Mouse (Mus musculus) spleen, adult 12 weeks (tissue): ENCODE measurements around the gene Cand2.

ENCODE experiments used
- DNase-seq: peaks from one replicate; pipeline ENCODE4 v3.0.0; 2022; ENCODE audit warnings: low spot score

Cand2 gene

DNA sequence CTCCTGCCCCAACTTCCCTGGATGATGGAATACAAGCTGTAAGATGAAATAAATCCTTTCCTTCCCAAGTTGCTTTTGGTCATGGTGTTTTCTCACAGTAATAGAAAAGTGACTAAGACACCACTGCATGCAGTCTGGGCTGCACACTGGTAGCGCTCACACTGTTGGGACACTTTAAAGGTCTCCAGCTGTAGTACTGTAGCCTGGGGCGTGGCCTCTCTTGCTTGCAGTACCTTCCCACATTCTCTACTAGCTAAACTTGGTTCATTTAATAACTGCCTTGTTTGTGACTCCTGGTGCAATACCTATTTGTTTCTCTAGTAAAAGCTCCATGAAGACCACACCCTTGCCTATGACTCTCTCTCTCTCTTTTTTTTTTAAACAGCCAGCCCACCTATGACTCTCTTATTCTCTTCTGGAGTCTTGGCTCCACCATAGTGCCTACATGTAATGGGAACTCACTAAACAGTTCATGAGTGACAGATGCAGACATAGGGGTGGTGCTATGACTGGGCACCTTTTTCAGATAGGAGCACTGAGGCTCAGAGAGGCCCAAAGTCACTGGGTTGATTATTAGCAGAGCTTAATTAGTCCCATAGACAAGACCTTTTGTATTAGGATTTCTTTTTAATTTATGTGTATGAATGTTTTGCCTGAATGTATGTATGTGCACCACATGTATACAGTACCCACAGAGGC is 58.0 kb downstream of the Cand2 start:
- no peak for DNase-seq

DNA sequence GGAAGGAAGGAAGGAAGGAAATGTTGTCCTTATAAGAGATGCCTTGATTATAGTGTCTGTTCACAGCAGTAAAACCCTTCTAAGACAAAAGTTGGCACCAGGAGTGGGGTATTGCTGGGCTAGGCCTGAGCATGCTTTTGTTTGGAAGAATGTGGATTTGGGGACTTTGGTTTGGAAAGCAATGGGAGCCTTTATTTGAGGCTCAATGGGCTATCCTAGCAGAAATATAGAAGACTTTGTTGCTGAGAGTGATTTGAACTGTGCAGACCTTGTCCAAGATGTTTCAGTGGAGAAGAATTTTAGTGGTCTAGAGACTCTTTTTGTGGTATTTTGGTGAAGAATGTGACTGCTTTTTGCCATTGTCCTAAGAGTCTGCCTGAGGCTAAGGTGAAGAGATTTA is 59.5 kb downstream of the Cand2 start:
- DNase-seq: no peak

DNA sequence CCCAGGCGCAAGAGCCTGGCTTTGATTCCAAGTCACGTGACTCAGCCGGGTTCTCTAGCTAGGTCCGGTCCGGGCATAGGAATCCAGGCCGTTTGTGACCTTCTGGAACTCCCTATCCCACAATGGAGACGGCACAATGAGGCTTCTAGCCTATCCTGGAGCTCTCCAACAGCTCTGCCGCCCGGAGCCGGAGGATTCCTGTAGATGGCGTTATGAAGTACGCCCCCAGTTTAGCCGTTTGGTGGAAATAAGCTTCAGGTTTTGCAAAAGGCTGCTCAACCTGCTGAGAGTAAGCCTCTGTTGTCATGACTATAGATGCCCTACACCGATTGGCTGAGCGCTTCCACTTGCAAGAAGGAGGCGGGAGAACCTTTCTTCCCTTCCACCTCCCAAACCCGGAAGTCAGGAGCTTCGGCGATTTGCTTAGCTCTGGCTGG is 63.8 kb downstream of the Cand2 start, which contains the start of gene Efcab12:
Gene Efcab12, minus strand, starts transcription at position 252 of the 437 bp plus-strand sequence.
- DNase-seq: no peak

DNA sequence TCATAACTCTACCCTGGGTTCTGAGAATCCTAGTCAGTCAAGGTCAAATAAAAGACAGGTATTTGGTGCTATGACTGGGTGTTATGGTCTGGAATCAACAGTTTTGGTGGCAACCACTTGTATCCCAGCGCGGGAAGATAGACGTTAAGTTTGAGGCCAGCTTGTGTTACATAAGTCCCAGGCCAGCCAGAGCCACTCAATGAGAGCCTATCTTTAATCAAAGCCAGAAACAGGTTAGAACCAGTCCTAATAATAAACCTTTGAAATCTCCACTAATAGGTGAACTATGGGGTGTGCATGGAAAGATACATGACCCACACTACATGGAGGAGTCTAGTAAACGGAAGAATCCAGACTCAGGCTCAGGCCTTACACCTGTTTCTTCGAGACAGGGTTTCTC is 64.4 kb downstream of the Cand2 start:
- DNase-seq: no peak

DNA sequence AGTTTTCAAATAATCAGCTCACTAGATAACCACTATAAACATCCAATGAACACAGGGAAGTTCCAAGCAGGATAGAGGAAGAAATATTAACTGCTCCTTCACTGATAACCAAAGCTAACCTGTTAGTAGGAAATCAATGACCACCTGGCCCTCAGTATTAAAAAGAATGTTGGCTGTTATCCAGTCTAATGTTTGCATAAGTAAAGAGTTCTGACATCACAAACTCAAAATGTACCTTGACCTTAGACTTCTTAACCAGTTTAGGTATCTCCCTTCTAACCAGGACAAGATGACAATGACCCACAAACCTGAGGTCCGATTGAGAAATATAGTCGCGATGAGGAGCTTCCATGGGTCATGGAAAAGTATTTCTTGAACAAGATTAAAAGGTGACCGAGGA is 70.7 kb downstream of the Cand2 start:
- DNase-seq: no peak

DNA sequence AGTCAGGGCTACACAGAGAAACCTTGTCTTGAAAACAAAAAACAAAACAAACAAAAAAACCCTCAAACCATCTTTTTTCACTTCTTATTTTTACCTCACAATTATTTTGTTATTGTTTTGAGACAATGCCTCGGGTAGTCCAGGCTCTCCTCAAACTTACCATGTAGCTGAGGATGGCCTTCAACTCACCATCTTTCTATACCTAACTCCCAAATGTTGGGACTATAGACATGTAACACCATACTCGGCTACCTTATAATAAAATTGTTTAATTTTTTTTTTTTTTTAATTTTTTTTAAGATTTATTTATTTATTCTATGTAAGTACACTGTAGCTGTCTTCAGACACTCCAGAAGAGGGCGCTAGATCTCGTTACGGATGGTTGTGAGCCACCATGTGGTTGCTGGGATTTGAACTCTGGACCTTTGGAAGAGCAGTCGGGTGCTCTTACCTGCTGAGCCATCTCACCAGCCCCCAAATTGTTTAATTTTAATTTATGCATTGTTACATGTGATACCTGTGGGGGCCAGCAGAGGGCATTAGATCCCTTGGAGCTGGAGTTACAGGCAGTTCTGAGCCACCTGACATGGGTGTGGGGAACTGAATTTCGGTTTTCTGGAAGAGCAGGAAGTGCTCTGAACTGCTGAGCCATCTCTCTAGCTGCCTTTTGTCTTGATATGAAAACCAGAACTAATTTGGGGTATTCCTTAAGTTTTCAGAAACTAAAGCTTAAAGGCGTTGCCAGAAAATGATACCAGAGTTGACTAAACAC is 72.5 kb downstream of the Cand2 start:
- peak; percentile 57 for DNase-seq

DNA sequence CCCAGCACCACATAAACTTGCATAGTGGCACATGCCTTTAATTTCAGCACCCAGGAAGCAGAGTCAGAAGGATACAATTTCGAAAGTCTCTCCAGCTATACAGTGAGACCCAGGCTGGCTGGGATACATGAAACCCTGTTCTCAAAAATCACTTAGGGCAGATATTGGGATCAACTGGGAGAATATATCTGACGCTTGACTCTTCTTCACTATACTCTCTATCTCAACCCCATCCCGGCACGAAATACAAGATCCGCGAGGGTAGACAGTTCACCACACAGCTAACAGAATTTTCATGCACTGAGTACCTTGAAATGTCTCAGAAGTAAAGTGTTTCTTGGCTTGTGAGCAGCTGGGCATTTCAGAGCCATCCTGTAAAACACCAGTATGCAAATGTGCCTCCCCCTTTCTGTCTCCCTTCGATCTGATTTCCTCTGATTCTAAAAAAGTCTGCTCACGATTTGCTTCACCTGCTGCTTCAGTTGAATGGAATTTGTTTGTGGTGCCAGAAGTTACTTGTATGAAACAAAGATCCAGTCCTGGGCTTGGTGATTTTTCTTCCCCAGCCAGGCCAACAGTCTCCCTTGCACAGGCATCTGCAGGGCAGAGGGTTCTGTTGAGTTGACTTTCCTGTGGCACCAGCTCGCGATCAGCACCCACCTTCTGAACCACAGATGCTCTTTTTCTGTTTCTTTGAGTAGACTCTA is 74.4 kb downstream of the Cand2 start:
- DNase-seq: no peak

DNA sequence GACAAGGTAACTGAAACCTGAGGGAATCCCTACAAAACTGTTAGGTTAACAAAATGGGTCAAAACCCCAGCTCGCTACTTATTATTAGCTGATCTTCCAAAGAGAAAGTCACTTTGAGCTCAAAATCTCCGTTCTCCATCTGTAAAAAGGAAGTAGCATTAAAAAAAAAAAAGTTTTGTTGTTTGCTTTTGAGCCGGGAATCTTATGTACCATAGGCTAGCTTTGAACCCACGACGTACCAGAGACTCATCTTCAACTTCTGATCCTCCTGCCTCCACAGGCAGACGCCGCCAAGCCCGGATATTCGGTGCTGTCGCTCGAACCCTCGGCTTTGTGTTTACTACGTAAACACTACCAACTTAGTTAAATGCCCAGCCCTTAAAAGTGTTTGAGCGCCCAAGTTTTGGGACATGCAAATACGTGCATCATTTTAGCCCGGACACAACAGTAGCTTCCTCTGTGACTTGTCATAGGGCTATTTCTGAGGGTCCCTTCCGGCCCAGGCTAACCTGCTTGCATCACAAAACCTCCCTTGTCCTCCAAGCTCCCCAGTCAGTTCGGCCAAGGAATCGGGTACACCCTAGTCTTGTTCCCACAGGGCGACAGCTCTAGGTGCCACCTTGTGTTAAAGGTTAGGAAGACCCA is 78.2 kb downstream of the Cand2 start:
- DNase-seq: no peak

DNA sequence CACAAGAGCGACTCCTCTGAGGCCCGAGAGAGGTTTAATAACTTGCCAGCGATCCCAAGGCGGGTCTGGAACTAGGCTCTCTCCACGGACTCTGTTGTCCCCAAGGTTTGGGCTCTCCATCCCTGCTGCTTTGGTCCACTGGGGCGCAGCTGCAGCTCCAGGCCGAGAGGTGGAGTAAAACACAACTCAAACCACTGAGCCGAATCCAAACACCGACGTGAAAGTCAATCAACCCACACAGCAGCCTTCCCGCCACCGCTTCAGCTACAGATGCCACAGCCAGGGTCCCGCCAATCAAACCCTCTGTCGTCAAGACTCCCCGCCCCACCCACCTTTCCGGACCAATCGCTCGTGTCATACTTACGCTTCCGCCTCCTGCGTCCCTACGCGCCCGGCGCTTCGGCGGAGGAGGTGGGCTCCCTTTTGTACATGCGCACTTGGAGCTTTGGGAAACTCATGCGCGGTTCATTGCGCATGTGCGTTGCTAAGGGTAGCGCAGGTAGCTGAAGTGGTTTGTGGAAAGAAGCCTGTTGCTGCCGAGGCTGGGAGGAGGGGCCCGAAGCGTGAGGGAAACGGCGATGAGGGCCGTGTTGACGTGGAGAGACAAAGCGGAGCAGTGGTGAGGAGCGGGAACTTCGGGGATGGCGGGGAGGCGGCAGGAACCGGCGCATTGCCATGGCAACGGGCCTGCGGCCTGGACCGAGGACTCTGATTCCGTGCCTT is 78.9 kb downstream of the Cand2 start, which contains the start of the genes Mbd4 and Ift122:
Gene Mbd4, minus strand, starts transcription at position 281 of the 723 bp plus-strand sequence.
Gene Ift122, plus strand, starts transcription at position 380 of the 723 bp plus-strand sequence.
- peak; percentile 95 for DNase-seq

DNA sequence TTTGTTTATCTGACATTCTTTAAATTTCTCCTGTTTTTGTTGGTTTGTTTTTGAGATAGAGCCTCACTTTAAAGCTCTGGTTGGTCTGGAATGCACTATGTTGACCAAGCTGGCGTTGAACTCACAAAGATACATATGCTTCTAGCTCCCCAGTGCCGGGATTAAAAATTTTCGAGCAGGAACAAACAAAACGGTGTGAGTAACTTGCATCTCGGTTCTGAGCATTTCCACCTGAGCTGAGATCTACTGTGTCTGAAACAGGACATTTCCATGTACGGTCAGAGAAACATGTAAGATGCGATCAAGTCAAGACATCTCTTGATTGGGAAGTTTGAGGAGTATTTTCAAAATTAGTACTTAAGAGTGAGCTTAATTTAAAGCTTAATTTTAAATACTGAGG is 79.6 kb downstream of the Cand2 start:
- DNase-seq: no peak

DNA sequence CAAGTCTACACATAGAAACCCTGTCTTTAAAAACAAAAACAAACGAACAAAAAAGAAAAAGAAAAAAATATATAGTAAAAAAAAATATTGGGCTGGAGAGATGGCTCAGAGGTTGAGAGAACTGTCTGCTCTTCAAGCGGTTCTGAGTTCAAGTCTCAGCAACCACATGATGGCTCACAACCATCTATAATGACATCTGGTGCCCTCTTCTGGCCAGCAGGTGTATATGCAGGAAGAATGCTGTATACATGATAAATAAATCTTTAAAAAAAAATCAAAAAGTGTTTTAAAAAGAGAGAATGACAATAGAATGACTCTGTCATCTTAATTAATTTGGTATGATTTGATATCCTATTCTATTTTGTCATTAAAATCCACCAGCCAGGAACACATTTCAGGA is 80.1 kb downstream of the Cand2 start:
- DNase-seq: no peak
